Mouse (Mus musculus): ENCODE results near the gene Ccdc78. TPM values are rescaled to one million over a fixed set of nuclear protein-coding genes. Genes with fewer than 3 reads are reported as not detected.

The Ccdc78 gene
- polyA plus RNA-seq, 1 experiment from 2014 or later = 0.48 TPM

DNA sequence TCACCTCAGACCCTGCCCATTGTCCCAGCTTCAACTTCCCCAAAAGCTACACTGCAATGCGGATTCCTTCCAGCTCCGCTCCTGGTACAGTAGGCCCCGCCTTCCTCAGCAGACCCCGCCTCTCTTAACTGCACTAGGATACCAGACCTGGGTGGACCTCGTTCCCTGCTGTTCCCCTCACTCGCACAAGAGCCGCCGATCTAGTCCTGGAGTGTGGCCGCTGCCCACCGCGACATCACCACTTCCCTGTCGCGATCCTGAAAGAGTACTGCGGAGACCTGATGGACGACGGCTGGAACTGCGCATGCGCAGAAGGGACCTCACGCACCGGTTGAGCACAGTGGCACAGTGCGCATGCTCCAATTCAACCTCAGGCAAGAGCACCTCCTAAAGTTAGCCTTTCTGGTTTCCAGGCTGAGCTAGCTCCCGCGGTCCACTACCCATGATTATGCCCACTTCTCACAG, 1.1 kb upstream of the Ccdc78 start, which contains the start of gene Haghl:
Gene Haghl (minus strand): TSS at position 393 of the 465 bp plus-strand sequence.
- peak; percentile 87 for ATAC-seq (ENCODE audit: low FRiP score, low read depth)
- peak within 1 kb of the TSS; percentile 86 for H3K4me3 ChIP-seq
- H3K9ac ChIP-seq = peak within 1 kb of the TSS; percentile 66
- H3K36me3 ChIP-seq = peaks cover 33% of the 10 kb centered on the region
- peak within 1 kb of the TSS; percentile 94 for H3K27ac ChIP-seq (replicated peaks)
- under 1% methylated on average over 23 of the region's 23 CpGs for WGBS
- H3K4me1 ChIP-seq (replicated peaks) = peaks cover 30% of the 10 kb centered on the region
- no peaks in the 10 kb centered on the region for H3K9me3 ChIP-seq
- H3K4me2 ChIP-seq = peak within 1 kb of the TSS; percentile 79
- no peaks in the 10 kb centered on the region for H3K27me3 ChIP-seq

DNA sequence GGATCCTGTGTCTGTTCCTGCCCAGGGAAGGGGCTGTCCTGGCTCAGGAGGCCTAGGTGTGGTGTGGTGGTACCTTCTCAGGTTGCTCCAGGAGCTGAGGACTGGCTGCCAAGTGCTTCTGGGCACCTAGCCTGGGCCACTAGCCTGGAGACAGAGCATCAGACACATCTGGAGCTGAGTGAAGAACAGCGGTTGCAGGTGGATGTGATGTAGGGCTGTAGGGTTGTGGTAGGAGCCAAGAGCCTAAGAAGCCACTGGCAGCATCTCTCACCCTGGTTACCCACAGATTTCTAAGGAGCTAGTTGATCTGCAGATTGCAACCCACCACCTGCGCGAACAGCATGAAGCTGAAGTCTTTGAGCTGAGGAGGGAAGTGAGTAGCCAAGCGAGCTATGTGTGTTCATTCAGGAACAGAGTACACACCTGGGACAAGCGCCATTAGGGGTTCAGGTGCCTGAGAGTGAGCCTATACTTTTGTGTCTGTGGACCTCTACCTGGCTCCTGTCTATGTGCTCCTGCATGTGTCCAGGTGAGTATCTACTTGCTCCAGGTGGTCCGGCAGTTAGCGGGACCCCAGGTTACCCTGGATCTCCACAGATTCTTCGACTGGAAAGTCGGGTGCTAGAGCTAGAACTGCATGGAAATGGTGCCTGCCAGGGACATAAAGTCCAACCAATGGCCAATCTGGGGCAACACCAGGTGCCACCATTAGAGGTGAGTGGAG, 563 bp downstream of the Ccdc78 start:
- H3K4me1 ChIP-seq (replicated peaks) = peaks cover 44% of the 10 kb centered on the region
- no peak for ATAC-seq (ENCODE audit: low FRiP score, low read depth)
- WGBS = 92% methylated on average over 9 of the region's 9 CpGs

DNA sequence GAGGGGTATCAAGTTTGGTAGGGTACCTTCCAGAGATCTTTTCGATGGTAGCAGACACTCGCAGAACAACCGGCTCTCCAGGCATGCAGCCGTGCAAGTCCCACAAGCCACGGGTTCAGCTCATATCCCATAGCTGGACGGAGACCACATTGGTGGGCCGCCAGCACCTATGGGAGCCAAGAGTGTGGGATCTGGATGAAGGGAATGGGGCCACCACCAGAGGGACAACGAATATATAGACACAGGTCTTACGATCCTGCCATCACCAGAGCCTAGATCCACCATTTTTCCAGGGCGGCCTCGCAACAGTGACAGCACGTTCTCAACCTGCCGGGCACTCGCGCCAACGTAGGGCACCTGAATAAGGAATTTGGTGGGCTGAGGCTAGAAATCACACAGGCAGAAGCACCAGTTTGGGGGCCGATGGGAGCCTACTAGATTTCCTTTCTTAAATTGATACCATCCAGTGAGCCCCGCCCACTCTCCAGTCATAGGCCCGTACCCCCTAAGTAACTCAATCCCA, 5.0 kb downstream of the Ccdc78 start:
- Histone ChIP-seq H3K4me2 (peak overlapping the region; percentile 92), H3K4me3 (peak overlapping the region; percentile 84), H3K9ac (peak overlapping the region; percentile 88), H3K27ac (replicated peaks) (peak overlapping the region; percentile 95), H3K4me1 (replicated peaks) (peaks cover 47% of the 10 kb centered on the region), H3K9me3 (no peaks in the 10 kb centered on the region), H3K27me3 (peaks cover 6% of the 10 kb centered on the region; the same call in 1 of the 2 replicates), H3K36me3 (peaks cover 9% of the 10 kb centered on the region; the same call in 1 of the 2 replicates)
- no peak for ATAC-seq (ENCODE audit: low FRiP score, low read depth)
- WGBS = 22% methylated on average over 19 of the region's 19 CpGs

More for the DNA sequence above, 563 bp downstream of the Ccdc78 start:
- Histone ChIP-seq H3K9me3 (no peaks in the 10 kb centered on the region), H3K27ac (replicated peaks) (no peak overlapping the region), H3K4me3 (no peak overlapping the region), H3K27me3 (no peaks in the 10 kb centered on the region), H3K9ac (no peak overlapping the region), H3K36me3 (peaks cover 23% of the 10 kb centered on the region), H3K4me2 (no peak overlapping the region)

DNA sequence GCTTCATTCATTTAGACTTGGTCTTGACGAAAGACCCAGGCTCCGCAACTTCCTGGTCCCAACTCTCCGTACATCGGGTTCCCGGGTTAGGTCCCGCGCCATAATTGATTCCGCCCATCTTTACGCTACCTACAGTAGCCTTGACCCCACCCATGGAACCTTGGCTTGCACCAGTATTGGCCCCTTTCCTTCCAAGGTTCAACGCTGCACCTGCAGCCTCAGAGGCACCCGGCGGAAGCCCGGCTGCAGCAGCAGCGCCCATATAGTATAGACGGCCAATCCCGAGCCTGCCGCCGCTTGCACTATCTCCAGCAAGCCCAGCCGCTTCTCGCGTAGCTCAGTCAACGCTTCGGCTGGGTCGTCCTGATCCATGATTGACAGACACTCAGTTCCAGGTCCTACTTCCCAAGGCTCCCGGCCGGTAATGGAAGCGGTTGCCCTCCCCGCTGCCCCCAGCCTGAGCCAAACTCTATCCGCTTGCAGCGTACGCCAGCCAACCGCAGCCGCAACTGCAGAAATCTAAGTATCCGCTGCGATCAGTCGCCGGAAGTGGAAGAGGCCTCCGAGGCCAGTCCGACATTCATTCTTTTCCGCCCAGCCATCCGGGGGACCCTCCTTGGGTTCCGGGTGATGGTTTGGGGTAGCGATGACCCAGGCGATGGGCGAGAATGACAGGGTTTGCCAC, 5.6 kb downstream of the Ccdc78 start:
- Histone ChIP-seq H3K9me3 (no peaks in the 10 kb centered on the region), H3K36me3 (peaks cover 9% of the 10 kb centered on the region; the same call in 1 of the 2 replicates), H3K9ac (peak overlapping the region; percentile 88), H3K27ac (replicated peaks) (peak overlapping the region; percentile 95), H3K4me2 (peak overlapping the region; percentile 92), H3K27me3 (peaks cover 9% of the 10 kb centered on the region; the same call in 1 of the 2 replicates), H3K4me3 (peak overlapping the region; percentile 84), H3K4me1 (replicated peaks) (peaks cover 53% of the 10 kb centered on the region)
- under 1% methylated on average over 45 of the region's 45 CpGs for WGBS
- ATAC-seq (ENCODE audit: low FRiP score, low read depth) = peak; percentile 57

DNA sequence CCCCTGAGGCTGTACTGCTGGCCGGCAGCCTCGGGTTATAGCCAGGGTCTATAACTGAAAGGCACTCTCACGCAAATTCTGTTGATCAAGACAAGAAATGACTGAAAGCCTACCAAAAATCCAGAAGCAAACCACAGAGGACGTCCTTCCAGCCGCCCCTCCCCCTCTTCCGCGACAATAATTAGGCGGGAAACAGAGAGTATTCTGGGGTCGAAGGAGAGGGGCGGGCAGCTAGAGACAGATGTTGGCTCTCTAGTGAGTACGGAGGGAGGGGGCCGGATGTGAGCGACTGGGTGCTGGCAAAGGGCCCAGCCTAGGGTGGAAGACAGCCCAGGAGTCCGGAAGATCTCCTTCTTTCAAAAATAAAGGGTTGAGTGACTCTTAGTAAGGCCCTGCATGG, 6.2 kb downstream of the Ccdc78 start, which contains the start of gene Fam173a:
Gene Fam173a (minus strand): TSS at position 287 of the 400 bp plus-strand sequence.
- peak within 1 kb of the TSS; percentile 95 for H3K27ac ChIP-seq (replicated peaks)
- ATAC-seq (ENCODE audit: low FRiP score, low read depth) = peak; percentile 65
- under 1% methylated on average over 14 of the region's 14 CpGs for WGBS
- H3K27me3 ChIP-seq = peaks cover 9% of the 10 kb centered on the region; the same call in 1 of the 2 replicates
- peaks cover 9% of the 10 kb centered on the region; the same call in 1 of the 2 replicates for H3K36me3 ChIP-seq
- H3K4me1 ChIP-seq (replicated peaks) = peaks cover 59% of the 10 kb centered on the region
- H3K4me3 ChIP-seq = peak within 1 kb of the TSS; percentile 84
- H3K9ac ChIP-seq = peak within 1 kb of the TSS; percentile 88
- peak within 1 kb of the TSS; percentile 92 for H3K4me2 ChIP-seq
- no peaks in the 10 kb centered on the region for H3K9me3 ChIP-seq

DNA sequence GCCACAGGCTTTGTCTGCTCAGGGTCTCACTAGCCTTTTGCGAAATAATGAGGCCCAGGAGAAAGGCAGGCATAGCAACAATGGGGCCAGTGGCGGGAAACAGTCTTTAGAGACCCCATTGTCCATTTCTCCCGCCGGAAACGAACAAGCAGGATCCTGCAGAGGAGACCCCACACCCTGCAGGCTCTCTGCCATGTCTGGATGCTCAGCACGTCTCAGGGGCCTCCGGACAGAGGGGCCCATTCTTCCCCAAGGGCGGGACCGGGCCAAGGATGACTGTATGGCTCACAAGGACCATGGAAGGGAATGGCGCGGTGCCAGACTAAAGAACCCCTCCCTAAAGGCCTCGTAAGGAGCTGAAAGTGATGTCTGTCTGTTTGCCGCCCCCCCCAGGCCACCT, 7.8 kb downstream of the Ccdc78 start:
- 0 out of 2 replicates have a peak overlapping the region, but pooled peaks have one; percentile 52 for H3K4me3 ChIP-seq
- peak overlapping the region; percentile 95 for H3K27ac ChIP-seq (replicated peaks)
- ATAC-seq (ENCODE audit: low FRiP score, low read depth) = no peak
- H3K9ac ChIP-seq = 0 out of 2 replicates have a peak overlapping the region, but pooled peaks have one; percentile 30
- WGBS = 13% methylated on average over 13 of the region's 13 CpGs
- peak overlapping the region; percentile 92 for H3K4me2 ChIP-seq
- peaks cover 6% of the 10 kb centered on the region; the same call in 1 of the 2 replicates for H3K36me3 ChIP-seq
- H3K27me3 ChIP-seq = peaks cover 9% of the 10 kb centered on the region; the same call in 1 of the 2 replicates
- peaks cover 59% of the 10 kb centered on the region for H3K4me1 ChIP-seq (replicated peaks)
- H3K9me3 ChIP-seq = no peaks in the 10 kb centered on the region

DNA sequence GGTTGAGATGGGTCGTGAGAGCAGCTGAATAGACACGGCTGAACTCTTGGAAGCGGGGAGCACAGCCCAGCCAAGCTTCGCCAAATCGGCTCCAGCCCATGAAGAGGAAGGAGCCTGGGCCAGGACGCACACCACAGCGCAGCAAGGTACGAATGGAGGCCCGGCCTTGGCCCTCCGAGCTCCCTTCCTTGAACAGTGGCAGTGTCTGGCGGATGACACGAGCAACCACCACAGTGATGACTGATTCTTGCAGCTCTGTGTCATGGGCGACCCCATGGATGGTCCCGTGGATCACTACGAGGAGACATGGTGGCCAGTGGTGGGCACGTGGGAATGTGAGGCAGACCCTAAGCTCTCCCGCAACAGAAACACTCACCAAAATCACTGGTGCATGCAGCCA, 8.6 kb downstream of the Ccdc78 start:
- ATAC-seq (ENCODE audit: low FRiP score, low read depth) = no peak
- Histone ChIP-seq H3K27me3 (peaks cover 9% of the 10 kb centered on the region; the same call in 1 of the 2 replicates), H3K9me3 (no peaks in the 10 kb centered on the region), H3K4me3 (peak overlapping the region; percentile 52), H3K27ac (replicated peaks) (peak overlapping the region; percentile 95), H3K4me2 (peak overlapping the region; percentile 92), H3K4me1 (replicated peaks) (peaks cover 59% of the 10 kb centered on the region), H3K9ac (0 out of 2 replicates have a peak overlapping the region, but pooled peaks have one; percentile 30), H3K36me3 (no peaks in the 10 kb centered on the region)
- 39% methylated on average over 17 of the region's 17 CpGs for WGBS

DNA sequence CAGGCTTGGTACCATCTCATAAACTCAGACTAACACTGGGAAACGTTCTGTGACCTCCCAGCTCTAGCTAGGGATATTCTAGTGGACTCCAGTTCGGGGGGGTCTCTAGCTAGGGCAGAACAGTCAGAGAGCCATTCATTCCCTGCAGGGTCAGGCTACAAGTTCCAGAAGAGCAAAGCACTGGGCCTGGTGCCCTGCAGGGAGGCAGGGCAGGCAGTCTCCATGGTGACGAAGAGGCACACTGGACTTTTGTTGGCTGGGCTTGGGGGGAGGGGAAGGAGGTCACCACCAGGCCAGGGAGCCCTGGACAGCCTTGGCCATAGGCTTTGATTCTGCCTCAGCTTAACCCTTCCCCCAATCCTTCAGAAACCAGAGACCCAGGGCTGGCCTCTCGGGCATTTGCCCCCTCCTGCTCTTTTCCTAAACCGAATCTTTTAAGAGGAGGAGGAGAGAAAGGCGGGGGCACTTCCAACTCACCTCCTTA, 9.3 kb downstream of the Ccdc78 start, which contains the start of gene AC134908.4:
Gene AC134908.4 (minus strand): TSS at position 51 of the 484 bp plus-strand sequence.
- Histone ChIP-seq H3K9me3 (no peaks in the 10 kb centered on the region), H3K36me3 (no peaks in the 10 kb centered on the region), H3K4me2 (peak within 1 kb of the TSS; percentile 92), H3K4me1 (replicated peaks) (peaks cover 55% of the 10 kb centered on the region), H3K4me3 (peak within 1 kb of the TSS; percentile 52), H3K27ac (replicated peaks) (peak within 1 kb of the TSS; percentile 95), H3K9ac (peak within 1 kb of the TSS; percentile 36), H3K27me3 (peaks cover 9% of the 10 kb centered on the region; the same call in 1 of the 2 replicates)
- peak; percentile 62 for ATAC-seq (ENCODE audit: low FRiP score, low read depth)
- 4% methylated on average over 6 of the region's 6 CpGs for WGBS

DNA sequence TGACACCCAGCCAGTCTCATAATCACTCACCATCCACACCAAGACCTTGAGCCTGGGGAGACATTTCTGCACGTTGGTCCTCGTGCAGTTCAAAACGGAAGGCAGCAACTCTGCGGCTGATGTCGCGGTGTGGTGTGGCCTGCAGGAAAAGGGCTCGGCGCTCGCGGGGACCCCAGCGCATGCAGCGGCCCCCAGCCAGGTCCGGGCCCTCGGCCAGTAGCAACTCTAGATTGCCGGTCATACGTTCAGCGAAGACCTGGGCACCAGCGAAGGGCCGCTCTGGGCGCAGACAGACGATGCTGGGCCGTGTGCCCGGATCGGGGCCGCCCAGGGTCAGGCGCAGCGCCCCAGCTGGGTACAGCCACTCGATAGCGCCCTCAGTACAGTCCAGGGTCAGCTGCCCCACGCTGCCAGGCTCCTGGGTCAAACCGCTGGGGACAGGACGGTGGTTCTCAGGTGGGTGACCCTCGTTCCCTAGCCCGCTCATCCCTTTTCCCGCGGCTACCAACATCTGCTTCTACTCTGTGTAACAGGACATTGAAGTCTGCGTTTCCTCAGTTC, 9.9 kb downstream of the Ccdc78 start:
- no peak for ATAC-seq (ENCODE audit: low FRiP score, low read depth)
- H3K27me3 ChIP-seq = peaks cover 9% of the 10 kb centered on the region; the same call in 1 of the 2 replicates
- peaks cover 49% of the 10 kb centered on the region for H3K4me1 ChIP-seq (replicated peaks)
- H3K27ac ChIP-seq (replicated peaks) = peak overlapping the region; percentile 95
- WGBS = under 1% methylated on average over 37 of the region's 37 CpGs
- H3K36me3 ChIP-seq = no peaks in the 10 kb centered on the region
- peak overlapping the region; percentile 36 for H3K9ac ChIP-seq
- peak overlapping the region; percentile 92 for H3K4me2 ChIP-seq
- H3K9me3 ChIP-seq = no peaks in the 10 kb centered on the region
- peak overlapping the region; percentile 52 for H3K4me3 ChIP-seq

DNA sequence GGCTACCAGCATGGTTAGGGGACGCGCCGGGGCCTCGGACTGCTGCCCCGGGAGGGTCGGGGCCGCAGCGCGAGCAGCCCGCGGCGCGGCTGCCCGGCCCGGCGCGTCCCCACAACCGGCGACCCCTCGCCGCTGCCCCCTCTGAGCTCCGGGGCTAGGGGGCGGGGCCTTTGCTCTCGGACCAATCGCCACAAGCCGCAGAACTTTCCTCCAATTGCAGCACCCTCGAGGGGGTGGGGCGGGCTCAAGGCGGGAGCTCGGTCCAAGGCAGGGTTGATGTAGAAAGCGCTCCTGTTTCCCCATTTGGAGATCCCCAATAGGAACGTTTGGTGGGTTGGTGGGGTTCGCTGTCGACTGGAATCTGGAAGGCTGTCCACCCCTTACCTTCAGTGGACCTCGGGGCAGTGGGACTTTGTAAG, 10.6 kb downstream of the Ccdc78 start, which contains the start of gene Metrn:
Gene Metrn (minus strand): TSS at position 186 of the 419 bp plus-strand sequence.
- Histone ChIP-seq H3K4me1 (replicated peaks) (peaks cover 45% of the 10 kb centered on the region), H3K9me3 (no peaks in the 10 kb centered on the region)
- under 1% methylated on average over 33 of the region's 35 CpGs for WGBS

DNA sequence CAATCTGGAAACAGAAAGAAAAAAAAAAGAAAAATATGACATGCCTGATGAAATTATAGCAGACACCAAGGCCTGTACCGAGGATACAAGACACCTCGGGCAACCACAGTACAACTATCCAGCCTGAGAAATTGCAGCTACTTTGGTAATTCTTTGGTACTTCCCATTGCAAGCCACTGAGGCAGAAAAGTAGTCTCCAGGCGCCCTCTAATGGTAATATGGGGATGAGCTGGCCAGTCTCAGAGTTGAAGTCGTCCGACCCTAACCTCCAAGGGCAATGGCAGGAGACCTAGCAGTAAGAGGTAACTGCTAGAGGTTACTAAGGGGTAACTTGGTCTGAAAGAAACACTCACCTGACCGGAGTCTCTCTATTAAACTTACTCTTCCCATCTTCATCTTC, 14.6 kb downstream of the Ccdc78 start:
- Histone ChIP-seq H3K27me3 (peaks cover 5% of the 10 kb centered on the region; the same call in 1 of the 2 replicates), H3K9ac (no peak overlapping the region), H3K4me1 (replicated peaks) (peaks cover 39% of the 10 kb centered on the region), H3K27ac (replicated peaks) (no peak overlapping the region), H3K36me3 (no peaks in the 10 kb centered on the region), H3K4me2 (no peak overlapping the region), H3K9me3 (no peaks in the 10 kb centered on the region), H3K4me3 (no peak overlapping the region)
- no peak for ATAC-seq (ENCODE audit: low FRiP score, low read depth)
- 9% methylated on average over 6 of the region's 6 CpGs for WGBS

More for the DNA sequence above, 10.6 kb downstream of the Ccdc78 start, which contains the start of gene Metrn:
- Histone ChIP-seq H3K27ac (replicated peaks) (peak within 1 kb of the TSS; percentile 95), H3K4me3 (peak within 1 kb of the TSS; percentile 52), H3K27me3 (peaks cover 9% of the 10 kb centered on the region; the same call in 1 of the 2 replicates), H3K9ac (peak within 1 kb of the TSS; percentile 36), H3K36me3 (no peaks in the 10 kb centered on the region), H3K4me2 (peak within 1 kb of the TSS; percentile 92)
- ATAC-seq (ENCODE audit: low FRiP score, low read depth) = peak; percentile 70

All from hindbrain, embryonic 15.5 days (tissue).